Mouse (Mus musculus) kidney, embryonic 15.5 days (tissue): ENCODE results near the gene Tmem29. TPM values are rescaled to one million over a fixed set of nuclear protein-coding genes. Genes with fewer than 3 reads are reported as not detected.
"Not testable (repeated sequence)": the region's sequence is repeated elsewhere in the genome, so short reads cannot be mapped to it uniquely, and the experiment has no call there.

Experiments used
- ATAC-seq: fragments of 200-750 bp; cut with Nextera tagmentation; replicated peaks from 2 replicates; pipeline ENCODE4 v1.8.0; 2017; ENCODE audit warnings: moderate TSS enrichment; ENCODE audit not compliant: low FRiP score
- H3K27ac ChIP-seq: fragments of 300-500 bp; sonication (generic); 2 replicates; pipeline ENCODE4 v1.5.1; 2015; ENCODE audit warnings: mild to moderate bottlenecking, inconsistent platforms
- H3K27me3 ChIP-seq: fragments of 300-500 bp; sonication (generic); 2 replicates; pipeline ENCODE4 v1.6.1; 2015; ENCODE audit warnings: inconsistent platforms
- H3K36me3 ChIP-seq: fragments of 300-500 bp; sonication (generic); 2 replicates; pipeline ENCODE4 v1.6.1; 2015; ENCODE audit warnings: inconsistent platforms
- H3K4me1 ChIP-seq: fragments of 300-500 bp; sonication (generic); 2 replicates; pipeline ENCODE4 v1.6.1; 2015; ENCODE audit warnings: inconsistent platforms
- H3K4me2 ChIP-seq: fragments of 300-500 bp; sonication (generic); 2 replicates; pipeline ENCODE4 v1.6.1; 2015; ENCODE audit warnings: moderate library complexity, mild to moderate bottlenecking, inconsistent platforms
- H3K4me3 ChIP-seq: fragments of 300-500 bp; sonication (generic); replicated peaks from 2 replicates; pipeline ENCODE4 v1.5.1; 2015; ENCODE audit warnings: mild to moderate bottlenecking, inconsistent platforms
- H3K9ac ChIP-seq: fragments of 300-500 bp; sonication (generic); 2 replicates; pipeline ENCODE4 v1.6.1; 2015; ENCODE audit warnings: mild to moderate bottlenecking, inconsistent platforms
- H3K9me3 ChIP-seq: fragments of 300-500 bp; sonication (generic); replicated peaks from 2 replicates; pipeline ENCODE4 v1.6.1; 2016; ENCODE audit warnings: inconsistent platforms
- WGBS: fragments of 180-500 bp; shearing (Covaris S2); methylation state at CpG from one replicate; pipeline ENCODE4 v1.1.7; 2015; ENCODE audit warnings: mixed read lengths; 5-methylcytosine and 5-hydroxymethylcytosine counted together
- polyA plus RNA-seq: library from polyadenylated mRNA; unstranded; fragments of >200 nt; fragmentation: Nextera tagmentation; extraction: Ambion mirVana; gene quantifications from 2 replicates; pipeline ENCODE4 v1.2.1, GENCODE M21; 2015

The Tmem29 gene
- polyA plus RNA-seq = 33.7 and 38.4 TPM in 2 replicates

DNA sequence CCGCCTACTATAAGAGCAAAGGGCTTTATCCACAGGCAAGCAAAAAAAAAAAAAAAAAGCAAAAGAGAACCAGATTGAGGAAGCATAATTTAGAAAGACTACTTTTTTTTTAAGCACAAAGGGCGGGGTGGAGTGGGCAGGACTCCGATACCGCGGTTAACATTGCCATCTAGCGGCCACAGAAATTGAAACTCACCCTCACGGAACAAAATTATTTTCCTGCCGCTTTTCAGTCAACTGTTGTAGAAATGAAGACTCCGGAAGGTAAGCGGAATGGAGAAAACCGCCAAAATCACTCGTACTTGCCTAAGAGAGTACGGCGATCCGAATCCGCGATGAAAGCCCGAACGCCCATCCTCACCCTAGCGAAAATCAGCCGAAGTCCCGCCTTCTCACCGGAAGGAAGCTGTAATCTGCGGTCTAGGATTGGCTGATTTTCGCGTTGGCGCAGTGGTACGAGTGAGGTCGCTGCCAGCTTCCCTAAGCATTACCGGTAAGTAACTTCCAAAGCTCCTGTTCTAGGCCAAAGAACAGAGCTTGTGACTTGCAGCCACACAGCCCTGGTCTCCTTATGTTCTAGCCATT is at the start of gene Tmem29:
Gene Tmem29, minus strand, starts transcription at position 389 of the 585 bp plus-strand sequence.
- H3K9me3 ChIP-seq = no peaks in the 10 kb centered on the region
- 0 out of 2 replicates have a peak, but pooled peaks cover 5% of the 10 kb centered on the region for H3K4me1 ChIP-seq
- 3% methylated on average over 30 of the region's 30 CpGs for WGBS
- no peaks in the 10 kb centered on the region for H3K36me3 ChIP-seq
- peak within 1 kb of the TSS; percentile 84 for H3K27ac ChIP-seq
- H3K27me3 ChIP-seq = no peaks in the 10 kb centered on the region
- peak within 1 kb of the TSS; percentile 35; the same call in 1 of the 2 replicates for H3K9ac ChIP-seq
- H3K4me3 ChIP-seq = peak within 1 kb of the TSS; percentile 55
- peak; percentile 98 for ATAC-seq
- H3K4me2 ChIP-seq = peak within 1 kb of the TSS; percentile 52

DNA sequence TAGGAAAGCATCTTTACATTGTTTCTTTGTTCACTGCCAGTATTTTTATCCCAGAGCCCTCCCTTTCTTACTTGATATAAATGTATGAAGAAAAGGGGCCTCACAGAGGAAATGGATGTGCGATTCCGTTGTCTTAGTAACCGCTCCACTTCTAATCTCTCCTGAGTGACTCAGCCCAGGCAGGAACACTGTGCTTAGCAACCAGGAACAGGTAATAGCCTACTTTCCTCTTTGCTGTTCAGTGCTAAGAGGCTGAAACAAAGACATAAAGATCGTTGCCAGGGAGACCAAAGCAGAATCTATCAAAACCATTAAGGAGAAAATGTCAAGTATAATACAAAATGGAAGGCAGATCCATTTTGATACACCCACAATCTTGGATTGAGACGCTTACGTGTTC is 49.7 kb upstream of the Tmem29 start:
- H3K9me3 ChIP-seq = no peaks in the 10 kb centered on the region
- H3K9ac ChIP-seq = no peak overlapping the region
- no peak overlapping the region for H3K27ac ChIP-seq
- no peak for ATAC-seq
- H3K27me3 ChIP-seq = 0 out of 2 replicates have a peak, but pooled peaks cover 2% of the 10 kb centered on the region
- H3K4me2 ChIP-seq = no peak overlapping the region
- no peaks in the 10 kb centered on the region for H3K36me3 ChIP-seq
- WGBS = 93% methylated on average over 6 of the region's 6 CpGs
- no peaks in the 10 kb centered on the region for H3K4me1 ChIP-seq
- no peak overlapping the region for H3K4me3 ChIP-seq

DNA sequence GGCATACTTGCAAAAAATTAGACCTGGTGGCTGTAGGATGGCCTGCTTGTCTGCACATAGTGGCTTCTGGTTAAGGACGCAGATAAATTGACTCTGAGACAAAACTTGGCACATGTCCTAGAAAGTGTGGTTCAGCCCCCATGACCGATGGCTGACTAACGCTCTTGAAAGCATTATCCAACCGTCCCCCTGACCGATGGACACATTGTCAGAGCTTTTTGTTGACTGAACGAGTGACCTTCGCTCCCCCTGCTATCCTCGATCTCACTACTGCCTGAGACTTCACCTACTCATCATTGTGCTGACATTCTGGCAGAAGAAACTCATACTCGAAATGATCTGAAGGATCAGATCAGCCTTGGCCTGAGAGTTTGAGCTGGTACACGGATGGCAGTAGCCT is 28.9 kb upstream of the Tmem29 start:
- H3K27me3 ChIP-seq, H3K4me1 ChIP-seq, H3K9ac ChIP-seq, H3K9me3 ChIP-seq, H3K27ac ChIP-seq, H3K36me3 ChIP-seq, ATAC-seq, H3K4me3 ChIP-seq, H3K4me2 ChIP-seq: not testable (repeated sequence)
- WGBS = 65% methylated on average over 5 of the region's 10 CpGs

DNA sequence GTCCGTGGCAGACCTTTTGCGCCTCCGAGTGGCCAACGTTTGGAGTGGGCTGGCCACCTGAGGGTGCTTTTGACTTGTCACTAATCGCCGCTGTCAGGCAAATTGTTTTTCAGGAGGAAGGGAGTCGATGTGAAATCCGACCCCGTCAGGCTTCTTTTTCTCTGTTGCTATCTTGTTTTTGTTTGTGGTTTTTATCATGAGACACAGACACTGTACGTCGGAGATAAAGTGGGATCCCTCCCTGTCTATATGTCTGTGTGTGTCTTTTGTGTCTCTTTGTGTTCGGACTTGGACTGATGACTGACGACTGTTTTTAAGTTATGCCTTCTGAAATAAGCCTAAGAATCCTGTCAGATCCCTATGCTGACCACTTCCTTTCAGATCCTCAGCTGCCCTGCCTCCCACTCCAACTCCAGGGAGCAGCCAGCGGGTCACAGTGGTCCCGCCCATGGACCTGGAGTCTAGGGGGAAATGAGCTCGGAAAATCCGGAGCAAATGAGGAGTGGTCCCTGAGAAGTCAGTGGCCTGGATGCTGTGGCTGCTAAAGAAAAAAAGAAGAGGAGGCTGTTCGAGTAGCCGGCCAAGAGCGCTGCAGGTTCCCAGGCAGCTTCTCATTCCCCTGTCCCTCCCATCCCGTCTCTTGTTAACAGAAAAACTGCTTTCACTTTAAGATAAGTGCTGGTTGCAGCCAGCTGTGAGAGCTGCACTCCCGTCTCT is 27.5 kb upstream of the Tmem29 start:
- not testable (repeated sequence) for H3K9me3 ChIP-seq, H3K27ac ChIP-seq, H3K9ac ChIP-seq, ATAC-seq, H3K27me3 ChIP-seq, H3K36me3 ChIP-seq, H3K4me2 ChIP-seq, H3K4me1 ChIP-seq, H3K4me3 ChIP-seq
- WGBS = 59% methylated on average over 14 of the region's 22 CpGs

DNA sequence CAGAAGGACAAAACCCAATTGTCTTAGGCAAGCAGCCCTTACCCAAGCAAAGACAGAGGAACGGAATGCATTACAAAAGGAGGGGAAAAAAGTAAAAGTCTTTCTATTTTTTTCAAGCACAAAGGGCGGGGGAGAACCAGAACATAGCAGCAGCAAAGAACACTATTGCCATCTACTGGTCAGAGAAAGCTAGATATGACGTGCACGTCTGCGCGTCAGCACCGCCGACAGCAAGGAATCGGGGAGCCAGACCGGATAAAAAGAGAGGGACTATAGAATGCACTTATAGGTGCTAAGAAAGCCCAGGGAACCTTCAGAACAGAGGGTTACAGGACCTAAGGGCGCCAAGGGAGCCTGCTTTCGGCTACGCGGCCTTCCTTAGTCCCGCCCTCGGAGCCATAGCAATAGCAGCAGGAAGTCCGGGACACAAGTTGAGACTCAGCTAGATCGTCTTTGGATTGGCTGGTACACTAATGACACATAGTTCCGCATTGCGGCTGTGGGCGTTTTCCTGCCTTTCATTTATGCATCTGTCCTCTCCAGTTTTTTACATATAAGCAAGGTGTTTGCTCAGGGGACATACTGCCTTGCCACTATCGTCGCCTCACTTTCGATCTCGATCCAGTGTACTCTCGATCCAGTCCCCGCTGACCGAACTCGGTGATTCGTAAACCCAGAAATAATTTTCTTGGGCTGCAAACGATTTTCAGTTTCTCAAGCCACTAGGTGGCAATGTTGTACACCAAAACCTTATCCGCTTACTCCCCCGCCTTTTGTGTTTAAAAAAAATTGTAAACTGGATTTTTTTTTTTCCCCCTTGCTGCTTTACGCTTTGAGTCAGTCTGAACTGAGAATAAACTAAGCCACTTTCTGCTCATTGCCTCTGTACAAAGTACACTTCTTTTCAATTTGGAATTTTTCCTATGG is 19.2 kb upstream of the Tmem29 start:
- no peaks in the 10 kb centered on the region for H3K36me3 ChIP-seq
- H3K4me3 ChIP-seq = peak overlapping the region; percentile 58
- WGBS = under 1% methylated on average over 34 of the region's 34 CpGs
- no peaks in the 10 kb centered on the region for H3K27me3 ChIP-seq
- H3K4me1 ChIP-seq = no peaks in the 10 kb centered on the region
- H3K4me2 ChIP-seq = peak overlapping the region; percentile 44
- peak; percentile 98 for ATAC-seq
- peak overlapping the region; percentile 94 for H3K27ac ChIP-seq
- H3K9me3 ChIP-seq = no peaks in the 10 kb centered on the region
- H3K9ac ChIP-seq = peak overlapping the region; percentile 50; the same call in 1 of the 2 replicates

DNA sequence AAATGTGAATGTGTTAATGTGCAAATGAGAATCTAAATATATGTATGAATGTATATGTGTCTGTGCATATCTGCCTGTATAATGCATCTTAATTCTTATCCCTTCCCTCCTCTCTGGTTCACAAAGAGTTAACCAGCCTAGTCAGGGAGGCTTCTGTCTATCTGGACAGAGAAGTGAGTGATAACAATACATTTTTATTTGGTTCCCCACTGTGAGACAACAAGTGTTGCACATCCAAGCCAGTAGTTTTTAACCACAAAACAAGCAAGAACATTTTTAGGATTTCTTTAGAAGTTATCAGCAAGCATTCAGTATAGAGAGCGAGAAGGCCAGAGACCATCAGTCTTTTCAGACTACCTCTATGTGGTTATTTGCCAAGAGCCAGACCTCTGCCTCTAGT is 12.5 kb upstream of the Tmem29 start:
- 85% methylated on average over 1 of the region's 1 CpGs for WGBS
- no peaks in the 10 kb centered on the region for H3K4me1 ChIP-seq
- no peak for ATAC-seq
- no peaks in the 10 kb centered on the region for H3K36me3 ChIP-seq
- H3K9ac ChIP-seq = no peak overlapping the region
- no peak overlapping the region for H3K27ac ChIP-seq
- H3K27me3 ChIP-seq = no peaks in the 10 kb centered on the region
- no peak overlapping the region for H3K4me2 ChIP-seq
- H3K4me3 ChIP-seq = no peak overlapping the region
- no peaks in the 10 kb centered on the region for H3K9me3 ChIP-seq

DNA sequence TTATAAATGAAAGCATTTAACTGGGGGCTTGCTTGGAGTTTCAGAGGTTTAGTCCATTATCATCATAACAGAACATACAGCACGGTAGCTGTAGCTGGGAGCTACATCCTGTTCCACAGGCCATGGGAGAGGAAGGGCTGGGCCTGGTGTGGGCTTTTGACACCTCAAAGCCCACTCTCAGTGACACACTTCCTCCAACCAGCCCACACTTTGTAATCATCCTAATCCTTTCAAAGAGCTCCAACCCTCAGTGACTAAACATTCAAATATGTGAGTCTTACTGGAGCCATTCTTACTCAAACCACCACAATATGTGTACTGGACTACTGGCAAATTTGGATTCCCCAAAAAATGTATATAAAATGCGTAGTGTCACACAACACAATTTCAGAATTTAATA is 9.3 kb upstream of the Tmem29 start:
- ATAC-seq = no peak
- WGBS = 80% methylated on average over 2 of the region's 2 CpGs
- H3K9ac ChIP-seq = no peak overlapping the region
- no peaks in the 10 kb centered on the region for H3K9me3 ChIP-seq
- H3K27ac ChIP-seq = no peak overlapping the region
- H3K27me3 ChIP-seq = no peaks in the 10 kb centered on the region
- H3K36me3 ChIP-seq = no peaks in the 10 kb centered on the region
- H3K4me2 ChIP-seq = no peak overlapping the region
- H3K4me1 ChIP-seq = no peaks in the 10 kb centered on the region
- no peak overlapping the region for H3K4me3 ChIP-seq

DNA sequence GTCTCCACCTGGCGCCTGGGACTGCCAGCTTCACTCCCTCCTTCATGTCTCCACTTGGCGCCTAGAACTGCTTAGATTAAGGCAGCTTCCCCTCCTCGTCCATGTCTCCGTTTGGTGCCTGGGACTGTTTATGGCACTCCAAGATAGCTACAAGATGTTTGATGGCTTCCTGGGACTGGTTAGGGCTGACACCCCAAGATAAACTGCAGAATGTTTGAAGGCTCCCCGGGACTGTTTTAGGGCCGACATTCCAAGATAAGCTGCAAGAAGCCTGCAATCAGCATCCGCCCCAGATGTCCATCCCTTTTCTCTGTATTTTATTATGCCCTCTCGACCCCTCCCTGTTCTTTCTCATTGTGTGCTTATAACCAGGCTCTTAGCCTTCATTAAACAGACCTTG is 7.9 kb upstream of the Tmem29 start:
- H3K27me3 ChIP-seq, ATAC-seq, H3K9me3 ChIP-seq, H3K4me1 ChIP-seq, H3K4me3 ChIP-seq, H3K27ac ChIP-seq, H3K9ac ChIP-seq, H3K36me3 ChIP-seq, H3K4me2 ChIP-seq: not testable (repeated sequence)
- WGBS = 54% methylated on average over 8 of the region's 8 CpGs

DNA sequence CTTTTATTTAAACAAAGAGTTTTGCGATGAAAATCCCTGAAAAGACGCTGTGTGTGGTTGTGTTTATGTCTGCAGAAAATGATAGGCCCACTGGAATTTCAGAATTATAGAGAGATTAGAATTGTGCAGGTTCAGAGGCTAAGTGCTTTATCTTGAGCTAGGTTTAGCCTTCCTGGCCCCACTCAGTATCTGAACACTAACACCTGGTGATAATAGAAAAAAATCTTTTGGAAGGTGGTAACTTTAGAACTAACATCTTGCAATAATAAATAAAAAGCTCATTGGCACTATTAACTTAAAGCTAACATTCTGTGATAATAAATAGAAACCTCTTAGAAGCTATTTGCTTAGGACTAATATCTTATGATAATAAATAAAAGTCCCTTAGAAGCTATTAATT is 1.2 kb upstream of the Tmem29 start:
- H3K27me3 ChIP-seq = no peaks in the 10 kb centered on the region
- no peak overlapping the region for H3K4me3 ChIP-seq
- no peak overlapping the region for H3K27ac ChIP-seq
- no peak for ATAC-seq
- no peak overlapping the region for H3K9ac ChIP-seq
- H3K4me2 ChIP-seq = no peak overlapping the region
- no peaks in the 10 kb centered on the region for H3K9me3 ChIP-seq
- 0 out of 2 replicates have a peak, but pooled peaks cover 5% of the 10 kb centered on the region for H3K4me1 ChIP-seq
- WGBS = 85% methylated on average over 2 of the region's 2 CpGs
- H3K36me3 ChIP-seq = no peaks in the 10 kb centered on the region

DNA sequence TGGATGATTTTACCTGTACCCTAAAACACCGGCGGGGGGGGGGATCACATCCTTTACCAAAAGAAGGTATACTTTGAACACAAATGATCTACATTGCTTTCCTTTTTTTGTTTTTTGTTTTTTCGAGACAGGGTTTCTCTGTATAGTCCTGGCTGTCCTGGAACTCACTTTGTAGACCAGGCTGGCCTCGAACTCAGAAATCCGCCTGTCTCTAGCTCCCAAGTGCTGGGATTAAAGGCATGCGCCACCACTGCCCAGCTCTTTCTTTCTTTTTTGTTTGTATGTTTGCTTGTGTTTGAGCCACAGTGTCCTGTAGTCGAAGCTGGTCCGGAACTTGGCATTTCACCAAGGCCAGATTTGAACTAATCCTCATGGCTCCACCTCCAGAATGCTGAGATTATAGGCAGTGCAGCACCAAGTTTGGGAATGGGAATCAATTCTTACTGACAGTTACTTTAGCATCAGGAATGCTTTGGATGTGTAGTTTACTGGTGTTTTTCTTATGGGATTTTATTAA is 515 bp upstream of the Tmem29 start:
- Histone ChIP-seq H3K9ac (peak overlapping the region; percentile 35; the same call in 1 of the 2 replicates), H3K9me3 (no peaks in the 10 kb centered on the region), H3K36me3 (no peaks in the 10 kb centered on the region), H3K4me2 (peak overlapping the region; percentile 52), H3K4me1 (0 out of 2 replicates have a peak, but pooled peaks cover 5% of the 10 kb centered on the region), H3K27ac (peak overlapping the region; percentile 84), H3K4me3 (peak overlapping the region; percentile 55), H3K27me3 (no peaks in the 10 kb centered on the region)
- ATAC-seq = no peak
- WGBS = 47% methylated on average over 8 of the region's 8 CpGs

DNA sequence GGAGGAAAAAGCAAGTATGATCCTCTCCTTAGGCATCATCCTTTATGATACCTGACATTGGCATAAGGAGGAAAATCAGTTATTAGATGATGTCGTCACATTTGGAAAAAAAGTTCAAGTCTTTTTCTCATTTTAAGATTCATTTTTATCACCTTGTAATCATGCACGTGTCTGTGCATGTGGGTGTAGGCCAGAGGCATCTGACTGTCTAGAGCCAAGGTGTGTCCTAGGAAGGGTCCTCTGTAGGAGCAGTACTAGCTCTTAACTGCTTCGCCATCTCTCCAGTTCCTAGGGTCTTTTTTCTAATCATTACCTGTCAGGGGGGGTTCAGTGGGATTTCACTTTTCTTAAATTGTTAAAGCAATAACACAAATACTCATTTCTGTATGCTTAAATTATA is 818 bp downstream of the Tmem29 start:
- H3K4me3 ChIP-seq = peak overlapping the region; percentile 55
- WGBS = 52% methylated on average over 3 of the region's 3 CpGs
- H3K36me3 ChIP-seq = no peaks in the 10 kb centered on the region
- no peak overlapping the region for H3K9ac ChIP-seq
- ATAC-seq = no peak
- H3K4me1 ChIP-seq = 0 out of 2 replicates have a peak, but pooled peaks cover 5% of the 10 kb centered on the region
- no peaks in the 10 kb centered on the region for H3K9me3 ChIP-seq
- H3K27me3 ChIP-seq = no peaks in the 10 kb centered on the region
- H3K4me2 ChIP-seq = peak overlapping the region; percentile 46
- H3K27ac ChIP-seq = no peak overlapping the region
